Mouse (Mus musculus): Measurements from ENCODE around the gene Pfdn6.

DNA sequence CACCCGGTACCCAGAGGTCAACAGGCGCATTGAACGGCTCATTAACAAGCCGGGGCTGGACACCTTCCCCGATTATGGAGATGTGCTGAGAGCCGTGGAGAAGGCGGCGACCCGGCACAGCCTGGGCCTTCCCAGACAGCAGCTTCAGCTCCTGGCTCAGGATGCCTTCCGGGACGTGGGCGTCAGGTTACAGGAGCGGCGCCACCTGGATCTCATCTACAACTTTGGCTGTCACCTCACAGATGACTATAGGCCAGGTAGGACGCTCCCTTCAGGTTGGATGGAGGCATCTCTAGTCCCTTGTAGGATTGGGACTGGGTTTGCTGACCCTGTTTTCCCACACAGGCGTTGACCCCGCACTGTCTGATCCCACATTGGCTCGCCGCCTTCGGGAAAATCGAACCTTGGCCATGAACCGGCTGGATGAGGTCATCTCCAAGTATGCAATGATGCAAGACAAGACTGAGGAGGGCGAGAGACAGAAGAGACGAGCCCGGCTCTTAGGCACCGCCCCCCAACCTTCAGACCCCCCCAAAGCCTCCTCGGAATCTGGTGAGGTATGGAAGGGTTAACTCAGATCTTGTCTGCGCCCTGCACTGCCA lies 28.2 kb downstream of the Pfdn6 start:
- TF ChIP-seq CTCF (IDR thresholded peaks at IDR 0.05; ENCODE audit: borderline replicate concordance, control insufficient read depth, extremely low read depth, insufficient read depth, low read length, poor library complexity), result no peak
- TF ChIP-seq POLR2A (IDR thresholded peaks at IDR 0.05; ENCODE audit: control insufficient read depth, extremely low read depth, insufficient read depth, low read length, poor library complexity), result no peak
